Mouse (Mus musculus) neural tube, embryonic 14.5 days (tissue): ENCODE data around the gene Fam184a. TPM values are rescaled to one million over a fixed set of nuclear protein-coding genes. Genes with fewer than 3 reads are reported as not detected.

Experiments used
- ATAC-seq: fragments of 200-750 bp; cut with Nextera tagmentation; 2 replicates; pipeline ENCODE4 v1.8.0; 2017; ENCODE audit warnings: low read depth, mild to moderate bottlenecking, moderate TSS enrichment, moderate library complexity
- H3K27ac ChIP-seq: fragments of 300-500 bp; sonication (generic); 2 replicates; pipeline ENCODE4 v1.5.1; 2014; ENCODE audit warnings: low read depth, mild to moderate bottlenecking, control low read depth, low read length, moderate library complexity, mixed read lengths
- H3K27me3 ChIP-seq: fragments of 300-500 bp; sonication (generic); 2 replicates; pipeline ENCODE4 v1.6.1; 2014; ENCODE audit warnings: low read length; ENCODE audit not compliant: control insufficient read depth, insufficient read depth
- H3K36me3 ChIP-seq: fragments of 300-500 bp; sonication (generic); 2 replicates; pipeline ENCODE4 v1.6.1; 2014; ENCODE audit warnings: low read length, mixed read lengths; ENCODE audit not compliant: control insufficient read depth, insufficient read depth
- H3K4me1 ChIP-seq: fragments of 300-500 bp; sonication (generic); 2 replicates; pipeline ENCODE4 v1.6.1; 2014; ENCODE audit warnings: low read length; ENCODE audit not compliant: control insufficient read depth, insufficient read depth
- H3K4me2 ChIP-seq: fragments of 300-500 bp; sonication (generic); 2 replicates; pipeline ENCODE4 v1.6.1; 2014; ENCODE audit warnings: mild to moderate bottlenecking, low read depth, low read length, control low read depth
- H3K4me3 ChIP-seq: fragments of 300-500 bp; sonication (generic); 2 replicates; pipeline ENCODE4 v1.5.1; 2014; ENCODE audit warnings: low read depth, low read length, control low read depth, mixed read lengths
- H3K9ac ChIP-seq: fragments of 300-500 bp; sonication (generic); replicated peaks from 2 replicates; pipeline ENCODE4 v1.6.1; 2014; ENCODE audit warnings: low read depth, mild to moderate bottlenecking, control low read depth, low read length, mixed read lengths
- H3K9me3 ChIP-seq: fragments of 300-500 bp; sonication (generic); 2 replicates; pipeline ENCODE4 v1.6.1; 2016; ENCODE audit warnings: low read length; ENCODE audit not compliant: control insufficient read depth
- WGBS: fragments of 180-500 bp; shearing (Covaris S2); extraction: QIAGEN DNeasy Blood & Tissue Kit; methylation state at CpG from one replicate; pipeline ENCODE4 v1.1.7; 2014; 5-methylcytosine and 5-hydroxymethylcytosine counted together
- polyA plus RNA-seq: library from polyadenylated mRNA; unstranded; fragments of >200 nt; fragmentation: Nextera tagmentation; extraction: Ambion mirVana; gene quantifications from 2 replicates; pipeline ENCODE4 v1.2.1, GENCODE M21; 2014

Gene Fam184a
- polyA plus RNA-seq, 1 experiment from 2014 or later, result 20.1 TPM

DNA sequence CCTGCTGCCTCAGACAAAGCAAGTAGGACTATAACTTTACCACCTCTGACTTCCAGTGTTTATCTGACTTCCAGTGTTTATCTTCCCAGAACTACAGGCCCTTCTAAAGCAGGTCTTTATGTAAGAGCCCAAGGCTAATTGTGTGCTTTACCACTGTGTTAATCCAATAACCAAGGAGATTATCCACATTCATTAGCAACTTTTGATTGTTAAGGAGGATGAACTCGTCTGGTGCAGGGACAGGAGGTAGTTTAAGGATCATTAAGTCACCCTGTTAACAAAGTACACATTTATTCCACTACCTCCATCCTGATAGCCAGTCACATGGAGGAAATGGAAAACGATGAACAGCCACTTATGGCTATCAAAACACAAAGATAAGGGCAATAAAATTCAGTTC, 25.6 kb downstream of the Fam184a start:
- Histone ChIP-seq H3K9me3 (no peaks in the 10 kb centered on the region), H3K4me1 (no peaks in the 10 kb centered on the region), H3K27me3 (no peaks in the 10 kb centered on the region), H3K4me3 (no peak overlapping the region), H3K27ac (no peak overlapping the region), H3K36me3 (no peaks in the 10 kb centered on the region), H3K4me2 (no peak overlapping the region), H3K9ac (no peak overlapping the region)
- WGBS, result 50% methylated on average over 2 of the region's 2 CpGs
- no peak for ATAC-seq

DNA sequence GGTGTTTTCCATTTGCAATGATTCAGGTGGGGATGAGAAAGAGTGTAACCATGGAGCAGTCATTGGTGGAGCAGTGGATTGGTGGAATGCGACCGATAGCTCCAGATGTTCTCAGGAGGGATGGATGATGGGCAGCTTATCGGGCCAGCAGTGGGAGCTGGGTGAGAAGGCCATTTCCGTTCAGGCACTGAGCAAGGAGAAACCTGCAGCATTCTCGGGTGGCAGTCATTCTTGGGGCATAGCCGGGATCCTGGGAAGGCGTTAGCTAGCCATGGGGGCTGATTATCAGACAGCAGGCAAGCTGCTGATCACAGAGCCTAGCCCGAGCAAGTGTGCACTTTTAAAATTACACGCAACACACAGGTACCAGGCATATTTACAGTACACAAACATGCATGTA, 46.4 kb downstream of the Fam184a start:
- H3K4me3 ChIP-seq, result no peak overlapping the region
- H3K4me2 ChIP-seq, result no peak overlapping the region
- no peaks in the 10 kb centered on the region for H3K4me1 ChIP-seq
- no peak for ATAC-seq
- H3K27me3 ChIP-seq, result no peaks in the 10 kb centered on the region
- H3K36me3 ChIP-seq, result no peaks in the 10 kb centered on the region
- H3K9ac ChIP-seq, result no peak overlapping the region
- 95% methylated on average over 9 of the region's 9 CpGs for WGBS
- no peaks in the 10 kb centered on the region for H3K9me3 ChIP-seq
- H3K27ac ChIP-seq, result no peak overlapping the region

DNA sequence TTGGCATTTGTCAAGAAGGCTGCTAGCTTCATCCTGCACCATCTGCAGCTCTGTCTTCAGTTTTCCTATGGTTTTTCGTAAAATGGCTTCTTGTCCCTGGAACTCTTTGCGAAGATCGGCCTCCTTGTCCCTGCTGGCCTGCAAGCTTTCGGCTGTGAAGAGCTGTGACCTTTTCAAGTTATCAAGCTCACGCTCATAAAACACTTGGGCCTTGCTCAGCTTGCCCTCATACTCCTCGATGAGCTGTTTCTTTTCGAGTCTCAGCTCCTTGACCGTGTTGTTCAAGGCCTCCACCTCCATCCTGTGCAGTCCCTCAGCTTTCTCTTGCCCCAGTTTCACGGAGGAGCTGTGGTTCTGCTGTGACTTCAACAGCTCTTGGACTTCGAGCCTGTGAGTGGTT, 52.4 kb downstream of the Fam184a start:
- no peak overlapping the region for H3K27ac ChIP-seq
- ATAC-seq, result no peak
- no peak overlapping the region for H3K4me2 ChIP-seq
- no peaks in the 10 kb centered on the region for H3K4me1 ChIP-seq
- no peaks in the 10 kb centered on the region for H3K36me3 ChIP-seq
- H3K9me3 ChIP-seq, result no peaks in the 10 kb centered on the region
- H3K9ac ChIP-seq, result no peak overlapping the region
- 92% methylated on average over 10 of the region's 10 CpGs for WGBS
- H3K4me3 ChIP-seq, result no peak overlapping the region
- H3K27me3 ChIP-seq, result no peaks in the 10 kb centered on the region

DNA sequence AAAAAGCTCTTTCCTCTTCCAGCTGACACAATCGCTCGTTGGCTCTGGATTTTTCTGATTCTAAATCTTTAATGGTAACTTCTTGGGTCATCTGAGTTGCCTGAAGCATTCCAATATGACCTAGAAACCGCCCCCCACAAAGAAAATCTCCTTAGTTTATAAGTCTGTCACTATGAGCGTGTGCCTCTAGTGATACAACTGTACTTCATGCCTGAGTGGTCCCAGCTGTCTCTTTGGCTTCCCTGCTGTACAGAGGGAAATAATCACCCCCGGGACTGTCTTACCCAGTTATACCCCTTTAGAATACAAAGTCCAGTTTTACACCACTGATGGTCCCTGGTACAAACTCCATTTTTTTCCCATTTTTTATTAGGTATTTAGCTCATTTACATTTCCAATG, 56.2 kb downstream of the Fam184a start:
- no peak overlapping the region for H3K27ac ChIP-seq
- no peak for ATAC-seq
- H3K9ac ChIP-seq, result no peak overlapping the region
- no peak overlapping the region for H3K4me3 ChIP-seq
- H3K9me3 ChIP-seq, result no peaks in the 10 kb centered on the region
- H3K27me3 ChIP-seq, result no peaks in the 10 kb centered on the region
- H3K36me3 ChIP-seq, result no peaks in the 10 kb centered on the region
- WGBS, result 73% methylated on average over 5 of the region's 5 CpGs
- no peaks in the 10 kb centered on the region for H3K4me1 ChIP-seq
- no peak overlapping the region for H3K4me2 ChIP-seq

- Histone ChIP-seq H3K4me1 (no peaks in the 10 kb centered on the region), H3K4me2 (no peak overlapping the region), H3K27ac (no peak overlapping the region), H3K9ac (no peak overlapping the region), H3K36me3 (no peaks in the 10 kb centered on the region), H3K27me3 (no peaks in the 10 kb centered on the region), H3K4me3 (no peak overlapping the region), H3K9me3 (no peaks in the 10 kb centered on the region)
- ATAC-seq, result no peak
Measured at GRCm38 (mm10) chr10:53691263-53691662, 59.7 kb downstream of the Fam184a start.

- H3K9ac ChIP-seq, result no peak overlapping the region
- WGBS, result 60% methylated on average over 4 of the region's 4 CpGs
- H3K9me3 ChIP-seq, result no peaks in the 10 kb centered on the region
- ATAC-seq, result peak; percentile 73
- no peak overlapping the region for H3K4me3 ChIP-seq
- H3K27ac ChIP-seq, result no peak overlapping the region
- H3K4me1 ChIP-seq, result no peaks in the 10 kb centered on the region
- H3K36me3 ChIP-seq, result no peaks in the 10 kb centered on the region
- no peak overlapping the region for H3K4me2 ChIP-seq
- H3K27me3 ChIP-seq, result no peaks in the 10 kb centered on the region
Measured at GRCm38 (mm10) chr10:53688952-53689584, 61.9 kb downstream of the Fam184a start.

DNA sequence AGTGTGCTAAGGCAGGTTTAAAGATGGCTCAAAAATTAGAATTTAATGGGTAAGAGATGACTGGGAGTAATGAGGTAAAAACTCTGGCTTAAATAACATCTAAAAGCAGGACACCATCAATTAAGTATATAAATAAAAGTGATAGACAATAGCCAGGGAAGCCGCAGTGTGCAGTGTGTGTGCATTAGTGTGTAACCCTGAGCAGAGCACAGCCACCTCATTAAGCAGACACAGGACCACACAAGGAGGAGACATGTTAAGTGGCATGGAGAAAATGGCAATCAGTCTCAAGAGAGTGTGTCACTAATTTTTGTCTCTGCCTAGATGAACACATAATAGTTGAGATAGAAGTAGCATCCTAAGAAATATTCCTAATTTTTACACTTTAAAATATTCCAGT, 62.4 kb downstream of the Fam184a start:
- WGBS, result 42% methylated on average over 1 of the region's 1 CpGs
- H3K36me3 ChIP-seq, result no peaks in the 10 kb centered on the region
- H3K4me3 ChIP-seq, result no peak overlapping the region
- H3K4me1 ChIP-seq, result no peaks in the 10 kb centered on the region
- ATAC-seq, result peak; percentile 75; the same call in 1 of the 2 replicates
- H3K27ac ChIP-seq, result no peak overlapping the region
- H3K9me3 ChIP-seq, result no peaks in the 10 kb centered on the region
- H3K27me3 ChIP-seq, result no peaks in the 10 kb centered on the region
- no peak overlapping the region for H3K4me2 ChIP-seq
- no peak overlapping the region for H3K9ac ChIP-seq

GRCm38 (mm10) chr10:53687888-53688287, 63.0 kb downstream of the Fam184a start:
- ATAC-seq, result no peak
- Histone ChIP-seq H3K9me3 (no peaks in the 10 kb centered on the region), H3K4me1 (no peaks in the 10 kb centered on the region), H3K27ac (no peak overlapping the region), H3K27me3 (no peaks in the 10 kb centered on the region), H3K4me2 (no peak overlapping the region), H3K36me3 (no peaks in the 10 kb centered on the region), H3K4me3 (no peak overlapping the region), H3K9ac (no peak overlapping the region)
- 43% methylated on average over 5 of the region's 5 CpGs for WGBS

- H3K4me1 ChIP-seq, result no peaks in the 10 kb centered on the region
- WGBS, result 80% methylated on average over 3 of the region's 3 CpGs
- H3K36me3 ChIP-seq, result no peaks in the 10 kb centered on the region
- H3K9ac ChIP-seq, result no peak overlapping the region
- H3K9me3 ChIP-seq, result no peaks in the 10 kb centered on the region
- no peaks in the 10 kb centered on the region for H3K27me3 ChIP-seq
- H3K27ac ChIP-seq, result no peak overlapping the region
- no peak for ATAC-seq
- H3K4me3 ChIP-seq, result no peak overlapping the region
- no peak overlapping the region for H3K4me2 ChIP-seq
Measured at GRCm38 (mm10) chr10:53685806-53686205, 65.1 kb downstream of the Fam184a start.
